Mouse (Mus musculus): ENCODE measurements at regions not wholly inside any gene's neighbourhood (a gene's known extent, or its start where the extent isn't known, plus 50 kb on each side); places are given as distances from the start of the nearest gene placed in this dataset.

GRCm38 (mm10) chr1:4602386-4602785 is 205.3 kb upstream of the Gm37988 start:
- no peaks in the 10 kb centered on the region for H3K4me1 ChIP-seq (ENCODE audit: control insufficient read depth, insufficient read depth, low read length)
- no peak for DNase-seq
- 87% methylated on average over 3 of the region's 3 CpGs for WGBS
- no peak overlapping the region for H3K27ac ChIP-seq (ENCODE audit: insufficient read depth, low read length)
- no peak overlapping the region for H3K4me3 ChIP-seq (replicated peaks; ENCODE audit: insufficient read depth, low read depth, low read length)
- TF ChIP-seq POLR2A (IDR thresholded peaks at IDR 0.05; ENCODE audit: borderline replicate concordance, insufficient read depth, low read length) (no peak), CTCF (IDR thresholded peaks at IDR 0.05; ENCODE audit: borderline replicate concordance, insufficient read depth, low read depth, low read length) (no peak)
- no peaks in the 10 kb centered on the region for H3K27me3 ChIP-seq (ENCODE audit: control insufficient read depth, insufficient read depth, low read length)

- no peak for DNase-seq
- Histone ChIP-seq H3K27ac (ENCODE audit: insufficient read depth, low read length) (no peak overlapping the region), H3K27me3 (ENCODE audit: control insufficient read depth, insufficient read depth, low read length) (no peaks in the 10 kb centered on the region), H3K4me3 (replicated peaks; ENCODE audit: insufficient read depth, low read depth, low read length) (no peak overlapping the region), H3K4me1 (ENCODE audit: control insufficient read depth, insufficient read depth, low read length) (no peaks in the 10 kb centered on the region)
- WGBS, result 40% methylated on average over 2 of the region's 2 CpGs
- TF ChIP-seq POLR2A (IDR thresholded peaks at IDR 0.05; ENCODE audit: borderline replicate concordance, insufficient read depth, low read length) (no peak), CTCF (IDR thresholded peaks at IDR 0.05; ENCODE audit: borderline replicate concordance, insufficient read depth, low read depth, low read length) (no peak)
Measured at GRCm38 (mm10) chr1:4608824-4609223, 198.9 kb upstream of the Gm37988 start.

- TF ChIP-seq CTCF (IDR thresholded peaks at IDR 0.05; ENCODE audit: borderline replicate concordance, insufficient read depth, low read depth, low read length) (no peak), POLR2A (IDR thresholded peaks at IDR 0.05; ENCODE audit: borderline replicate concordance, insufficient read depth, low read length) (no peak)
- Histone ChIP-seq H3K4me1 (ENCODE audit: control insufficient read depth, insufficient read depth, low read length) (no peaks in the 10 kb centered on the region), H3K4me3 (replicated peaks; ENCODE audit: insufficient read depth, low read depth, low read length) (no peak overlapping the region), H3K27me3 (ENCODE audit: control insufficient read depth, insufficient read depth, low read length) (no peaks in the 10 kb centered on the region), H3K27ac (ENCODE audit: insufficient read depth, low read length) (no peak overlapping the region)
- whole genome bisulfite sequencing, result 73% methylated on average over 4 of the region's 4 CpGs
- DNase-seq, result no peak
Measured at GRCm38 (mm10) chr1:4613305-4613704, 194.4 kb upstream of the Gm37988 start.

GRCm38 (mm10) chr1:4615286-4615685 is 192.4 kb upstream of the Gm37988 start:
- no peaks in the 10 kb centered on the region for H3K4me1 ChIP-seq (ENCODE audit: control insufficient read depth, insufficient read depth, low read length)
- WGBS, result 82% methylated on average over 1 of the region's 1 CpGs
- no peak overlapping the region for H3K27ac ChIP-seq (ENCODE audit: insufficient read depth, low read length)
- no peak for DNase-seq
- no peaks in the 10 kb centered on the region for H3K27me3 ChIP-seq (ENCODE audit: control insufficient read depth, insufficient read depth, low read length)
- no peak overlapping the region for H3K4me3 ChIP-seq (replicated peaks; ENCODE audit: insufficient read depth, low read depth, low read length)
- TF ChIP-seq POLR2A (IDR thresholded peaks at IDR 0.05; ENCODE audit: borderline replicate concordance, insufficient read depth, low read length) (no peak), CTCF (IDR thresholded peaks at IDR 0.05; ENCODE audit: borderline replicate concordance, insufficient read depth, low read depth, low read length) (no peak)

- no peak for DNase-seq
- TF ChIP-seq CTCF (IDR thresholded peaks at IDR 0.05; ENCODE audit: borderline replicate concordance, insufficient read depth, low read depth, low read length) (no peak), POLR2A (IDR thresholded peaks at IDR 0.05; ENCODE audit: borderline replicate concordance, insufficient read depth, low read length) (no peak)
- Histone ChIP-seq H3K27me3 (ENCODE audit: control insufficient read depth, insufficient read depth, low read length) (no peaks in the 10 kb centered on the region), H3K4me3 (replicated peaks; ENCODE audit: insufficient read depth, low read depth, low read length) (no peak overlapping the region), H3K4me1 (ENCODE audit: control insufficient read depth, insufficient read depth, low read length) (no peaks in the 10 kb centered on the region), H3K27ac (ENCODE audit: insufficient read depth, low read length) (no peak overlapping the region)
- 54% methylated on average over 10 of the region's 10 CpGs for WGBS
Measured at GRCm38 (mm10) chr1:4617479-4617878, 190.2 kb upstream of the Gm37988 start.

- TF ChIP-seq CTCF (IDR thresholded peaks at IDR 0.05; ENCODE audit: borderline replicate concordance, insufficient read depth, low read depth, low read length), result no peak
- TF ChIP-seq POLR2A (IDR thresholded peaks at IDR 0.05; ENCODE audit: borderline replicate concordance, insufficient read depth, low read length), result no peak
- DNase-seq, result no peak
- Histone ChIP-seq H3K4me3 (replicated peaks; ENCODE audit: insufficient read depth, low read depth, low read length) (no peak overlapping the region), H3K27me3 (ENCODE audit: control insufficient read depth, insufficient read depth, low read length) (no peaks in the 10 kb centered on the region), H3K4me1 (ENCODE audit: control insufficient read depth, insufficient read depth, low read length) (no peaks in the 10 kb centered on the region), H3K27ac (ENCODE audit: insufficient read depth, low read length) (no peak overlapping the region)
- WGBS, result 48% methylated on average over 5 of the region's 5 CpGs
Measured at GRCm38 (mm10) chr1:4622408-4622807, 185.3 kb upstream of the Gm37988 start.

GRCm38 (mm10) chr1:4623268-4623667 is 184.4 kb upstream of the Gm37988 start:
- 71% methylated on average over 2 of the region's 2 CpGs for WGBS
- no peak for DNase-seq
- Histone ChIP-seq H3K27ac (ENCODE audit: insufficient read depth, low read length) (no peak overlapping the region), H3K27me3 (ENCODE audit: control insufficient read depth, insufficient read depth, low read length) (no peaks in the 10 kb centered on the region), H3K4me3 (replicated peaks; ENCODE audit: insufficient read depth, low read depth, low read length) (no peak overlapping the region), H3K4me1 (ENCODE audit: control insufficient read depth, insufficient read depth, low read length) (no peaks in the 10 kb centered on the region)
- TF ChIP-seq CTCF (IDR thresholded peaks at IDR 0.05; ENCODE audit: borderline replicate concordance, insufficient read depth, low read depth, low read length) (no peak), POLR2A (IDR thresholded peaks at IDR 0.05; ENCODE audit: borderline replicate concordance, insufficient read depth, low read length) (no peak)

GRCm38 (mm10) chr1:4653937-4654336 is 153.8 kb upstream of the Gm37988 start:
- no peak for TF ChIP-seq POLR2A (IDR thresholded peaks at IDR 0.05; ENCODE audit: borderline replicate concordance, insufficient read depth, low read length)
- H3K4me1 ChIP-seq (ENCODE audit: control insufficient read depth, insufficient read depth, low read length), result no peaks in the 10 kb centered on the region
- no peak overlapping the region for H3K27ac ChIP-seq (ENCODE audit: insufficient read depth, low read length)
- H3K4me3 ChIP-seq (replicated peaks; ENCODE audit: insufficient read depth, low read depth, low read length), result no peak overlapping the region
- 13% methylated on average over 7 of the region's 7 CpGs for WGBS
- no peak for DNase-seq
- no peaks in the 10 kb centered on the region for H3K27me3 ChIP-seq (ENCODE audit: control insufficient read depth, insufficient read depth, low read length)
